Mouse (Mus musculus): ENCODE measurements around the gene Crygc. TPM values are rescaled to one million over a fixed set of nuclear protein-coding genes. Genes with fewer than 3 reads are reported as not detected.
A peak's percentile ranks its signal among the peaks of the same experiment; 100 is the strongest.

Crygc gene
- polyA plus RNA-seq, 1 experiment from 2014 or later: not detected

- TF ChIP-seq CTCF (IDR thresholded peaks at IDR 0.05; ENCODE audit: low read depth): no peak
- 94% methylated on average over 3 of the region's 3 CpGs for WGBS
- H3K27ac ChIP-seq (ENCODE audit: low read depth, low read length): no peak overlapping the region
- H3K27me3 ChIP-seq (replicated peaks; ENCODE audit: control insufficient read depth, insufficient read depth, low read length): no peaks in the 10 kb centered on the region
- no peaks in the 10 kb centered on the region for H3K4me1 ChIP-seq (replicated peaks; ENCODE audit: control insufficient read depth, insufficient read depth, low read length)
- H3K9me3 ChIP-seq (ENCODE audit: control insufficient read depth): no peaks in the 10 kb centered on the region
- no peak overlapping the region for H3K9ac ChIP-seq (ENCODE audit: low read depth, low read length)
- no peak for ATAC-seq
- no peak overlapping the region for H3K4me2 ChIP-seq (replicated peaks; ENCODE audit: low read depth)
- H3K36me3 ChIP-seq (ENCODE audit: control insufficient read depth, insufficient read depth): no peaks in the 10 kb centered on the region
- H3K4me3 ChIP-seq (ENCODE audit: low read depth, low read length): no peak overlapping the region
Observed at GRCm38 (mm10) chr1:65091566-65091965, 18.1 kb upstream of the Crygc start.

- no peak overlapping the region for H3K4me3 ChIP-seq (ENCODE audit: low read depth, low read length)
- H3K9ac ChIP-seq (ENCODE audit: low read depth, low read length): no peak overlapping the region
- TF ChIP-seq CTCF (IDR thresholded peaks at IDR 0.05; ENCODE audit: low read depth): no peak
- H3K36me3 ChIP-seq (ENCODE audit: control insufficient read depth, insufficient read depth): no peaks in the 10 kb centered on the region
- H3K4me1 ChIP-seq (replicated peaks; ENCODE audit: control insufficient read depth, insufficient read depth, low read length): no peaks in the 10 kb centered on the region
- no peak overlapping the region for H3K27ac ChIP-seq (ENCODE audit: low read depth, low read length)
- no peaks in the 10 kb centered on the region for H3K27me3 ChIP-seq (replicated peaks; ENCODE audit: control insufficient read depth, insufficient read depth, low read length)
- H3K9me3 ChIP-seq (ENCODE audit: control insufficient read depth): no peaks in the 10 kb centered on the region
- WGBS: 22% methylated on average over 2 of the region's 2 CpGs
- no peak overlapping the region for H3K4me2 ChIP-seq (replicated peaks; ENCODE audit: low read depth)
- peak; percentile 57; the same call in 1 of the 2 replicates for ATAC-seq
Observed at GRCm38 (mm10) chr1:65090370-65090769, 16.9 kb upstream of the Crygc start.

GRCm38 (mm10) chr1:65088567-65089356, 15.3 kb upstream of the Crygc start:
- no peak for TF ChIP-seq CTCF (IDR thresholded peaks at IDR 0.05; ENCODE audit: low read depth)
- Histone ChIP-seq H3K36me3 (ENCODE audit: control insufficient read depth, insufficient read depth) (no peaks in the 10 kb centered on the region), H3K27me3 (replicated peaks; ENCODE audit: control insufficient read depth, insufficient read depth, low read length) (no peaks in the 10 kb centered on the region), H3K4me1 (replicated peaks; ENCODE audit: control insufficient read depth, insufficient read depth, low read length) (no peaks in the 10 kb centered on the region), H3K4me3 (ENCODE audit: low read depth, low read length) (no peak overlapping the region), H3K4me2 (replicated peaks; ENCODE audit: low read depth) (no peak overlapping the region), H3K9me3 (ENCODE audit: control insufficient read depth) (no peaks in the 10 kb centered on the region), H3K9ac (ENCODE audit: low read depth, low read length) (no peak overlapping the region), H3K27ac (ENCODE audit: low read depth, low read length) (no peak overlapping the region)
- WGBS: 66% methylated on average over 6 of the region's 6 CpGs
- peak; percentile 69 for ATAC-seq

- no peaks in the 10 kb centered on the region for H3K4me1 ChIP-seq (replicated peaks; ENCODE audit: control insufficient read depth, insufficient read depth, low read length)
- no peaks in the 10 kb centered on the region for H3K36me3 ChIP-seq (ENCODE audit: control insufficient read depth, insufficient read depth)
- no peak within 1 kb of the TSS for H3K4me3 ChIP-seq (ENCODE audit: low read depth, low read length)
- TF ChIP-seq CTCF (IDR thresholded peaks at IDR 0.05; ENCODE audit: low read depth): no peak
- ATAC-seq: no peak
- no peak within 1 kb of the TSS for H3K9ac ChIP-seq (ENCODE audit: low read depth, low read length)
- no peak within 1 kb of the TSS for H3K27ac ChIP-seq (ENCODE audit: low read depth, low read length)
- no peaks in the 10 kb centered on the region for H3K27me3 ChIP-seq (replicated peaks; ENCODE audit: control insufficient read depth, insufficient read depth, low read length)
- H3K9me3 ChIP-seq (ENCODE audit: control insufficient read depth): no peaks in the 10 kb centered on the region
- WGBS: 52% methylated on average over 7 of the region's 7 CpGs
- H3K4me2 ChIP-seq (replicated peaks; ENCODE audit: low read depth): no peak within 1 kb of the TSS
Observed at GRCm38 (mm10) chr1:65082188-65082587, 8.7 kb upstream of the Crygc start, which contains the start of gene Crygb. Gene Crygb, minus strand, starts transcription at chr1:65082288.

- H3K4me3 ChIP-seq (ENCODE audit: low read depth, low read length): no peak overlapping the region
- H3K4me2 ChIP-seq (replicated peaks; ENCODE audit: low read depth): no peak overlapping the region
- H3K9ac ChIP-seq (ENCODE audit: low read depth, low read length): no peak overlapping the region
- H3K27ac ChIP-seq (ENCODE audit: low read depth, low read length): no peak overlapping the region
- no peaks in the 10 kb centered on the region for H3K36me3 ChIP-seq (ENCODE audit: control insufficient read depth, insufficient read depth)
- no peaks in the 10 kb centered on the region for H3K9me3 ChIP-seq (ENCODE audit: control insufficient read depth)
- ATAC-seq: no peak
- no peaks in the 10 kb centered on the region for H3K27me3 ChIP-seq (replicated peaks; ENCODE audit: control insufficient read depth, insufficient read depth, low read length)
- no peaks in the 10 kb centered on the region for H3K4me1 ChIP-seq (replicated peaks; ENCODE audit: control insufficient read depth, insufficient read depth, low read length)
- WGBS: 17% methylated on average over 5 of the region's 5 CpGs
- TF ChIP-seq CTCF (IDR thresholded peaks at IDR 0.05; ENCODE audit: low read depth): peak; percentile 55
Observed at GRCm38 (mm10) chr1:65075607-65076006, 2.1 kb upstream of the Crygc start.

GRCm38 (mm10) chr1:65067842-65068241, 5.6 kb downstream of the Crygc start:
- no peak for ATAC-seq
- Histone ChIP-seq H3K36me3 (ENCODE audit: control insufficient read depth, insufficient read depth) (no peaks in the 10 kb centered on the region), H3K4me3 (ENCODE audit: low read depth, low read length) (no peak overlapping the region), H3K27ac (ENCODE audit: low read depth, low read length) (no peak overlapping the region), H3K4me1 (replicated peaks; ENCODE audit: control insufficient read depth, insufficient read depth, low read length) (no peaks in the 10 kb centered on the region), H3K9me3 (ENCODE audit: control insufficient read depth) (no peaks in the 10 kb centered on the region), H3K4me2 (replicated peaks; ENCODE audit: low read depth) (no peak overlapping the region), H3K9ac (ENCODE audit: low read depth, low read length) (no peak overlapping the region), H3K27me3 (replicated peaks; ENCODE audit: control insufficient read depth, insufficient read depth, low read length) (no peaks in the 10 kb centered on the region)
- TF ChIP-seq CTCF (IDR thresholded peaks at IDR 0.05; ENCODE audit: low read depth): no peak

Measured in intestine, postnatal 0 days (tissue).